16 mouse cellular contexts compared by ENCODE assay signal in genomic region chr8:127977746-127978145, GRCm38 (mm10).
DNase-seq lines count a peak whose midpoint lies in the region; ATAC-seq and TF ChIP-seq lines count a peak whose summit lies in the region.
"Had no signal": no experiment of that assay in that cellular context is flagged by ENCODE, and none has a peak within 500 bp of the region (broad histone marks: within the 10 kb centered on the region; RNA-seq: fewer than 3 reads in every experiment).

No protein-coding gene starts in this region.

- no peak overlapping the region for H3K4me2 ChIP-seq in forebrain, embryonic 16.5 days (ENCODE audit: low read length)
- H3K4me2 ChIP-seq in hindbrain, embryonic 14.5 days (replicated peaks) = no peak overlapping the region
- no peak overlapping the region for H3K4me2 ChIP-seq in hindbrain, postnatal 0 days (ENCODE audit: low read depth, low read length)
- no peak overlapping the region for H3K4me2 ChIP-seq in forebrain, embryonic 14.5 days (ENCODE audit: low read length)
- H3K4me2 ChIP-seq: heart, embryonic 12.5 days; intestine, embryonic 15.5 days had no signal

- H3K9me3 ChIP-seq in forebrain, embryonic 10.5 days = no peaks in the 10 kb centered on the region
- H3K9me3 ChIP-seq in forebrain, embryonic 16.5 days (ENCODE audit: control insufficient read depth, low read length) = no peaks in the 10 kb centered on the region
- no peaks in the 10 kb centered on the region for H3K9me3 ChIP-seq in hindbrain, embryonic 14.5 days (ENCODE audit: control insufficient read depth, low read length)
- no peaks in the 10 kb centered on the region for H3K9me3 ChIP-seq in hindbrain, postnatal 0 days (ENCODE audit: low read length)
- no peaks in the 10 kb centered on the region for H3K9me3 ChIP-seq in forebrain, embryonic 14.5 days (replicated peaks; ENCODE audit: control insufficient read depth, low read length)
- H3K9me3 ChIP-seq: heart, embryonic 12.5 days; hindbrain, embryonic 10.5 days; intestine, embryonic 15.5 days had no signal

- 0 out of 2 replicates have a peak overlapping the region, but pooled peaks have one; percentile 1 for H3K27ac ChIP-seq in forebrain, embryonic 10.5 days
- H3K27ac ChIP-seq in forebrain, embryonic 16.5 days (ENCODE audit: low read length) = no peak overlapping the region
- H3K27ac ChIP-seq in hindbrain, embryonic 14.5 days = no peak overlapping the region
- no peak overlapping the region for H3K27ac ChIP-seq in hindbrain, postnatal 0 days
- no peak overlapping the region for H3K27ac ChIP-seq in forebrain, embryonic 14.5 days (ENCODE audit: low read depth, low read length)
- H3K27ac ChIP-seq: hindbrain, embryonic 10.5 days; intestine, embryonic 15.5 days had no signal

- DNase-seq in forebrain, embryonic 10.5 days (ENCODE audit: extremely low spot score, low spot score) = no peak
- no peak for DNase-seq in hindbrain, embryonic 14.5 days (ENCODE audit: low spot score)
- DNase-seq in hindbrain, postnatal 0 days (ENCODE audit: low spot score) = no peak
- peak; percentile 59 for DNase-seq in brain, embryonic 14.5 days (ENCODE audit: low read depth)
- DNase-seq in forebrain, embryonic 14.5 days (ENCODE audit: low spot score) = peak; percentile 24
- no peak for DNase-seq in heart, adult 11 months
- no peak for DNase-seq in adrenal gland, postnatal 25 days
- DNase-seq: adrenal gland, postnatal 10 days; cerebellum, adult 18-20 months; cerebellum, adult 9-11 months; gastrocnemius, postnatal 14 days; kidney, adult 2 months had no signal

- H3K4me3 ChIP-seq in forebrain, embryonic 10.5 days = no peak overlapping the region
- no peak overlapping the region for H3K4me3 ChIP-seq in forebrain, embryonic 16.5 days (replicated peaks; ENCODE audit: low read length)
- H3K4me3 ChIP-seq in hindbrain, embryonic 14.5 days (replicated peaks; ENCODE audit: low read length) = no peak overlapping the region
- no peak overlapping the region for H3K4me3 ChIP-seq in hindbrain, postnatal 0 days (ENCODE audit: low read length)
- H3K4me3 ChIP-seq in forebrain, embryonic 14.5 days (ENCODE audit: low read depth, low read length) = no peak overlapping the region
- H3K4me3 ChIP-seq: heart, embryonic 12.5 days; hindbrain, embryonic 10.5 days; intestine, embryonic 15.5 days had no signal

- H3K27me3 ChIP-seq in forebrain, embryonic 10.5 days (ENCODE audit: poor library complexity, severe bottlenecking) = no peaks in the 10 kb centered on the region
- no peaks in the 10 kb centered on the region for H3K27me3 ChIP-seq in forebrain, embryonic 16.5 days (replicated peaks; ENCODE audit: control insufficient read depth, insufficient read depth, low read length)
- no peaks in the 10 kb centered on the region for H3K27me3 ChIP-seq in hindbrain, embryonic 14.5 days (ENCODE audit: control insufficient read depth, insufficient read depth, low read length)
- H3K27me3 ChIP-seq in hindbrain, postnatal 0 days (ENCODE audit: insufficient read depth, low read length) = no peaks in the 10 kb centered on the region
- H3K27me3 ChIP-seq in forebrain, embryonic 14.5 days (replicated peaks; ENCODE audit: control insufficient read depth, insufficient read depth, low read length) = no peaks in the 10 kb centered on the region
- H3K27me3 ChIP-seq: heart, embryonic 12.5 days; intestine, embryonic 15.5 days had no signal

- no peak for TF ChIP-seq POLR2A in brain, embryonic 14.5 days (IDR thresholded peaks at IDR 0.05; ENCODE audit: borderline replicate concordance, extremely low read depth, insufficient read depth, insufficient read length, poor library complexity, severe bottlenecking)

- WGBS in forebrain, embryonic 10.5 days = 76% methylated on average over 2 of the region's 2 CpGs
- WGBS in forebrain, embryonic 16.5 days = 38% methylated on average over 2 of the region's 2 CpGs
- WGBS in hindbrain, embryonic 14.5 days = 55% methylated on average over 2 of the region's 2 CpGs
- 45% methylated on average over 2 of the region's 2 CpGs for WGBS in hindbrain, postnatal 0 days
- WGBS in forebrain, embryonic 14.5 days = 35% methylated on average over 2 of the region's 2 CpGs

- ATAC-seq in forebrain, embryonic 16.5 days = no peak
- ATAC-seq in hindbrain, embryonic 14.5 days (ENCODE audit: low FRiP score) = 0 out of 2 replicates have a peak, but pooled peaks have one; percentile 31
- no peak for ATAC-seq in hindbrain, postnatal 0 days
- ATAC-seq in forebrain, embryonic 14.5 days = 0 out of 2 replicates have a peak, but pooled peaks have one; percentile 18
- ATAC-seq: intestine, embryonic 15.5 days had no signal

- H3K36me3 ChIP-seq in forebrain, embryonic 10.5 days (replicated peaks) = no peaks in the 10 kb centered on the region
- H3K36me3 ChIP-seq in forebrain, embryonic 16.5 days (ENCODE audit: control insufficient read depth, insufficient read depth) = no peaks in the 10 kb centered on the region
- H3K36me3 ChIP-seq in hindbrain, embryonic 14.5 days (replicated peaks; ENCODE audit: control insufficient read depth, insufficient read depth) = no peaks in the 10 kb centered on the region
- no peaks in the 10 kb centered on the region for H3K36me3 ChIP-seq in hindbrain, postnatal 0 days (ENCODE audit: insufficient read depth, low read length)
- no peaks in the 10 kb centered on the region for H3K36me3 ChIP-seq in forebrain, embryonic 14.5 days (ENCODE audit: control insufficient read depth, insufficient read depth, low read length)
- H3K36me3 ChIP-seq: heart, embryonic 12.5 days; hindbrain, embryonic 10.5 days; intestine, embryonic 15.5 days had no signal

- no peak for TF ChIP-seq CTCF in hindbrain, postnatal 0 days (IDR thresholded peaks at IDR 0.05; ENCODE audit: low read depth)
- no peak for TF ChIP-seq CTCF in brain, embryonic 14.5 days (IDR thresholded peaks at IDR 0.05; ENCODE audit: borderline replicate concordance, extremely low read depth, insufficient read depth, insufficient read length)

- no peak overlapping the region for H3K9ac ChIP-seq in forebrain, embryonic 16.5 days (replicated peaks; ENCODE audit: low read depth, low read length)
- no peak overlapping the region for H3K9ac ChIP-seq in hindbrain, embryonic 14.5 days
- no peak overlapping the region for H3K9ac ChIP-seq in hindbrain, postnatal 0 days (replicated peaks; ENCODE audit: low read length)
- H3K9ac ChIP-seq in forebrain, embryonic 14.5 days (ENCODE audit: low read length) = no peak overlapping the region
- H3K9ac ChIP-seq: heart, embryonic 12.5 days; intestine, embryonic 15.5 days had no signal

- H3K4me1 ChIP-seq in forebrain, embryonic 10.5 days = peaks cover 14% of the 10 kb centered on the region
- H3K4me1 ChIP-seq in forebrain, embryonic 16.5 days (replicated peaks; ENCODE audit: control insufficient read depth, insufficient read depth, low read length) = no peaks in the 10 kb centered on the region
- H3K4me1 ChIP-seq in hindbrain, embryonic 14.5 days (replicated peaks; ENCODE audit: control insufficient read depth, insufficient read depth, low read length) = 0 out of 2 replicates have a peak, but pooled peaks cover 4% of the 10 kb centered on the region
- H3K4me1 ChIP-seq in hindbrain, postnatal 0 days (ENCODE audit: insufficient read depth, low read length) = no peaks in the 10 kb centered on the region
- H3K4me1 ChIP-seq in forebrain, embryonic 14.5 days (ENCODE audit: control insufficient read depth, insufficient read depth, low read length) = 0 out of 2 replicates have a peak, but pooled peaks cover 2% of the 10 kb centered on the region
- H3K4me1 ChIP-seq: intestine, embryonic 15.5 days had no signal

Comparison
In these comparisons a context has a peak if more than half of its experiments do, and no peak if none do; other contexts are left out.
1. DNase-seq: peak in brain, embryonic 14.5 days (single experiment) and forebrain, embryonic 14.5 days (single experiment); none in forebrain, embryonic 10.5 days (single experiment), hindbrain, embryonic 14.5 days (single experiment), hindbrain, postnatal 0 days (single experiment), heart, adult 11 months (single experiment) and adrenal gland, postnatal 25 days (single experiment).
2. ATAC-seq: peak in hindbrain, embryonic 14.5 days (single experiment) and forebrain, embryonic 14.5 days (single experiment); none in forebrain, embryonic 16.5 days (single experiment) and hindbrain, postnatal 0 days (single experiment).